In genomic region chr5:115081636-115082035, GRCm38 (mm10) we compare ENCODE assay signal across 27 mouse cellular contexts. TPM values are rescaled to one million over a fixed set of nuclear protein-coding genes. Genes with fewer than 3 reads are reported as not detected.
DNase-seq lines count a peak whose midpoint lies in the region; ATAC-seq lines count a peak whose summit lies in the region.
"Had no signal": no experiment of that assay in that cellular context is flagged by ENCODE, and none has a peak within 500 bp of the region (broad histone marks: within the 10 kb centered on the region; RNA-seq: fewer than 3 reads in every experiment).

No protein-coding gene starts in this region.

- no peaks in the 10 kb centered on the region for H3K27me3 ChIP-seq in kidney, embryonic 15.5 days
- H3K27me3 ChIP-seq in liver, embryonic 12.5 days (replicated peaks): no peaks in the 10 kb centered on the region
- H3K27me3 ChIP-seq in liver, embryonic 11.5 days (replicated peaks; ENCODE audit: control insufficient read depth, insufficient read depth, low read length): no peaks in the 10 kb centered on the region
- H3K27me3 ChIP-seq: hindbrain, embryonic 12.5 days; hindbrain, embryonic 15.5 days had no signal

- no peak for DNase-seq in kidney, postnatal 36 days
- DNase-seq in liver, embryonic 11.5 days (ENCODE audit: low spot score): no peak
- peak; percentile 51 for DNase-seq in thymus, postnatal 25 days
- no peak for DNase-seq in embryo, embryonic 10.5 days (ENCODE audit: low spot score)
- no peak for DNase-seq in natural killer cell, adult 2 months (ENCODE audit: low spot score in 2 of 2)
- no peak for DNase-seq in layer of hippocampus, postnatal 36 days
- DNase-seq: adrenal gland, postnatal 10 days; adrenal gland, postnatal 36 days; cerebellum, adult 18-20 months; cerebellum, adult 9-11 months; cerebellum, postnatal 25 days; forebrain, postnatal 0 days; gastrocnemius, adult 2 months; gastrocnemius, postnatal 14 days; heart, adult 11 months had no signal

- peak overlapping the region; percentile 56; the same call in 1 of the 2 replicates for H3K27ac ChIP-seq in kidney, embryonic 15.5 days
- H3K27ac ChIP-seq in liver, embryonic 12.5 days: peak overlapping the region; percentile 17; the same call in 1 of the 2 replicates
- no peak overlapping the region for H3K27ac ChIP-seq in liver, embryonic 11.5 days (ENCODE audit: low read depth, low read length)
- H3K27ac ChIP-seq: gastrocnemius, adult 2 months; hindbrain, embryonic 12.5 days; hindbrain, embryonic 15.5 days had no signal

- H3K4me2 ChIP-seq in kidney, embryonic 15.5 days: no peak overlapping the region
- no peak overlapping the region for H3K4me2 ChIP-seq in liver, embryonic 12.5 days
- H3K4me2 ChIP-seq in liver, embryonic 11.5 days: no peak overlapping the region
- H3K4me2 ChIP-seq: heart, embryonic 11.5 days; hindbrain, embryonic 12.5 days; hindbrain, embryonic 15.5 days had no signal

- 79% methylated on average over 5 of the region's 5 CpGs for WGBS in kidney, embryonic 15.5 days
- 79% methylated on average over 5 of the region's 5 CpGs for whole genome bisulfite sequencing in liver, embryonic 12.5 days (ENCODE audit: insufficient replicate concordance)
- WGBS in liver, embryonic 11.5 days: 90% methylated on average over 5 of the region's 5 CpGs

- H3K4me3 ChIP-seq in kidney, embryonic 15.5 days (replicated peaks): no peak overlapping the region
- H3K4me3 ChIP-seq in liver, embryonic 12.5 days: no peak overlapping the region
- H3K4me3 ChIP-seq in liver, embryonic 11.5 days (ENCODE audit: low read depth, low read length): no peak overlapping the region
- H3K4me3 ChIP-seq: gastrocnemius, adult 2 months; hindbrain, embryonic 12.5 days; hindbrain, embryonic 15.5 days had no signal

- H3K9me3 ChIP-seq in kidney, embryonic 15.5 days (replicated peaks): no peaks in the 10 kb centered on the region
- H3K9me3 ChIP-seq in liver, embryonic 12.5 days (replicated peaks): no peaks in the 10 kb centered on the region
- H3K9me3 ChIP-seq in liver, embryonic 11.5 days (ENCODE audit: control insufficient read depth, low read length): no peaks in the 10 kb centered on the region
- H3K9me3 ChIP-seq: hindbrain, embryonic 12.5 days; hindbrain, embryonic 15.5 days had no signal

- H3K9ac ChIP-seq in kidney, embryonic 15.5 days: no peak overlapping the region
- no peak overlapping the region for H3K9ac ChIP-seq in liver, embryonic 12.5 days
- no peak overlapping the region for H3K9ac ChIP-seq in liver, embryonic 11.5 days (ENCODE audit: low read depth, low read length)
- H3K9ac ChIP-seq: forebrain, postnatal 0 days; hindbrain, embryonic 12.5 days; hindbrain, embryonic 15.5 days had no signal

- no peak for ATAC-seq in kidney, embryonic 15.5 days (replicated peaks; ENCODE audit: low FRiP score)
- ATAC-seq in liver, embryonic 12.5 days: no peak
- no peak for ATAC-seq in liver, embryonic 11.5 days (replicated peaks; ENCODE audit: low FRiP score)
- ATAC-seq: forebrain, embryonic 14.5 days; forebrain, postnatal 0 days had no signal

- 0 out of 2 replicates have a peak, but pooled peaks cover 2% of the 10 kb centered on the region for H3K4me1 ChIP-seq in kidney, embryonic 15.5 days
- H3K4me1 ChIP-seq in liver, embryonic 12.5 days: peaks cover 38% of the 10 kb centered on the region
- peaks cover 5% of the 10 kb centered on the region for H3K4me1 ChIP-seq in liver, embryonic 11.5 days (replicated peaks; ENCODE audit: control insufficient read depth, insufficient read depth, low read length)
- H3K4me1 ChIP-seq: hindbrain, embryonic 12.5 days; hindbrain, embryonic 15.5 days had no signal

- peaks cover 71% of the 10 kb centered on the region for H3K36me3 ChIP-seq in kidney, embryonic 15.5 days
- H3K36me3 ChIP-seq in liver, embryonic 12.5 days: peaks cover 76% of the 10 kb centered on the region
- peaks cover 20% of the 10 kb centered on the region for H3K36me3 ChIP-seq in liver, embryonic 11.5 days (ENCODE audit: control insufficient read depth, insufficient read depth, low read length)

RNA-seq across cellular contexts. Expression of gene Gm10401, which starts 16.5 kb away (rescaled TPM):
- polyA plus RNA-seq in kidney, embryonic 15.5 days (2015; fragmentation: Nextera tagmentation; extraction: Ambion mirVana): 33.0 and 34.2 TPM in 2 replicates
- 12.2 and 15.1 TPM in 2 replicates for polyA plus RNA-seq in liver, embryonic 12.5 days (2016; fragmentation: Nextera tagmentation; extraction: Ambion mirVana)
- polyA plus RNA-seq in liver, embryonic 11.5 days (2014; fragmentation: Nextera tagmentation; extraction: Ambion mirVana): 19.5 and 25.1 TPM in 2 replicates
- not detected for total RNA-seq in layer of hippocampus, postnatal 36 days (2021)
- total RNA-seq: adrenal gland, adult 18-20 months; adrenal gland, postnatal 10 days; adrenal gland, postnatal 36 days; forebrain, postnatal 0 days; gastrocnemius, adult 2 months; gastrocnemius, postnatal 14 days; gastrocnemius, postnatal 4 days; heart, adult 8-10 months; heart, postnatal 25 days; hematopoietic stem cell, adult 5-6 weeks had no signal
- polyA plus RNA-seq: frontal cortex, adult 2 months had no signal

RNA-seq across cellular contexts. Expression of gene Acads, which starts 37.5 kb away (rescaled TPM):
- 85.1 and 94.7 TPM in 2 replicates for polyA plus RNA-seq in kidney, embryonic 15.5 days (2015; fragmentation: Nextera tagmentation; extraction: Ambion mirVana)
- 43.9 and 51.1 TPM in 2 replicates for polyA plus RNA-seq in liver, embryonic 12.5 days (2016; fragmentation: Nextera tagmentation; extraction: Ambion mirVana)
- polyA plus RNA-seq in liver, embryonic 11.5 days (2014; fragmentation: Nextera tagmentation; extraction: Ambion mirVana): 35.5 and 37.4 TPM in 2 replicates
- 10 to 100 TPM in 1 of 2 experiments, 1 to 10 TPM in 1; 8.8 to 10.3 TPM for total RNA-seq in layer of hippocampus, postnatal 36 days (2021)

RNA-seq across cellular contexts. Expression of gene Unc119b, which starts 53.1 kb away (rescaled TPM):
- 43.7 and 48.1 TPM in 2 replicates for polyA plus RNA-seq in kidney, embryonic 15.5 days (2015; fragmentation: Nextera tagmentation; extraction: Ambion mirVana)
- polyA plus RNA-seq in liver, embryonic 12.5 days (2016; fragmentation: Nextera tagmentation; extraction: Ambion mirVana): 16.1 and 17.6 TPM in 2 replicates
- polyA plus RNA-seq in liver, embryonic 11.5 days (2014; fragmentation: Nextera tagmentation; extraction: Ambion mirVana): 26.8 and 27.3 TPM in 2 replicates
- 10 to 100 TPM; 31.5 TPM for total RNA-seq in layer of hippocampus, postnatal 36 days (2021)
